Mouse (Mus musculus): ENCODE results near the gene Aif1.

Gene Aif1

GRCm38 (mm10) chr17:35194844-35195630 lies 19.2 kb upstream of the Aif1 start:
- DNase-seq: no peak

- DNase-seq: no peak
Measured at GRCm38 (mm10) chr17:35193881-35194843, 18.3 kb upstream of the Aif1 start, which contains the start of gene Ltb. Gene Ltb, plus strand, starts transcription at chr17:35194439.

GRCm38 (mm10) chr17:35192924-35193323 lies 17.1 kb upstream of the Aif1 start:
- no peak for DNase-seq

- DNase-seq: no peak
Measured at GRCm38 (mm10) chr17:35191723-35192122, 15.9 kb upstream of the Aif1 start.

GRCm38 (mm10) chr17:35190096-35190495 lies 14.2 kb upstream of the Aif1 start:
- DNase-seq: no peak

- DNase-seq: no peak
Measured at GRCm38 (mm10) chr17:35189186-35189585, 13.3 kb upstream of the Aif1 start.

GRCm38 (mm10) chr17:35187959-35188610 lies 12.2 kb upstream of the Aif1 start, which contains the start of gene Lst1:
Gene Lst1, minus strand, starts transcription at chr17:35188439.
- DNase-seq: no peak

- no peak for DNase-seq
Measured at GRCm38 (mm10) chr17:35187345-35187744, 11.5 kb upstream of the Aif1 start.

- DNase-seq: no peak
Measured at GRCm38 (mm10) chr17:35186681-35187080, 10.8 kb upstream of the Aif1 start.

GRCm38 (mm10) chr17:35185639-35186611 lies 10.1 kb upstream of the Aif1 start:
- DNase-seq: no peak

GRCm38 (mm10) chr17:35180093-35180492 lies 4.2 kb upstream of the Aif1 start:
- DNase-seq: no peak

GRCm38 (mm10) chr17:35178528-35178927 lies 2.7 kb upstream of the Aif1 start:
- peak in 1 of 2 experiments; percentile 35 for DNase-seq

- DNase-seq: no peak
Measured at GRCm38 (mm10) chr17:35175382-35175781, 486 bp downstream of the Aif1 start.

GRCm38 (mm10) chr17:35174201-35174977 lies 1.5 kb downstream of the Aif1 start:
- no peak for DNase-seq

GRCm38 (mm10) chr17:35173329-35173728 lies 2.5 kb downstream of the Aif1 start:
- DNase-seq: no peak

GRCm38 (mm10) chr17:35172445-35173234 lies 3.2 kb downstream of the Aif1 start:
- DNase-seq: no peak

GRCm38 (mm10) chr17:35168541-35169207 lies 7.2 kb downstream of the Aif1 start:
- peak; percentile 32 to 51 for DNase-seq

- DNase-seq: no peak
Measured at GRCm38 (mm10) chr17:35167794-35168193, 8.1 kb downstream of the Aif1 start.

- peak; percentile 76 to 79 for DNase-seq
Measured at GRCm38 (mm10) chr17:35166352-35167035, 9.4 kb downstream of the Aif1 start.

Measured in cerebellum, adult 18-20 months (tissue).